Mouse (Mus musculus) lung, adult 2 months (tissue): ENCODE results near the gene Wdr74. TPM values are rescaled to one million over a fixed set of nuclear protein-coding genes. Genes with fewer than 3 reads are reported as not detected.

Source experiments
- DNase-seq: peaks from one replicate; pipeline ENCODE4 v3.0.0; 2022
- H3K4me1 ChIP-seq: fragments of 200-500 bp; 2 replicates; pipeline ENCODE4 v1.6.1; 2011; ENCODE audit warnings: low read length; ENCODE audit not compliant: control insufficient read depth, insufficient read depth
- H3K4me3 ChIP-seq: fragments of 200-500 bp; replicated peaks from 2 replicates; pipeline ENCODE3; 2011; ENCODE audit warnings: low read depth, mild to moderate bottlenecking, control low read depth, low read length; ENCODE audit errors: extremely low read depth
- CTCF ChIP-seq: fragments of 200-500 bp; IDR thresholded peaks from 2 replicates; pipeline ENCODE4 v1.5.1; 2011; ENCODE audit warnings: mild to moderate bottlenecking, low read length, control low read depth; ENCODE audit not compliant: insufficient read depth
- POLR2A ChIP-seq: fragments of 200-500 bp; IDR thresholded peaks from 2 replicates; pipeline ENCODE4 v1.6.1; 2011; ENCODE audit warnings: low read depth, mild to moderate bottlenecking, control low read depth, low read length, borderline replicate concordance; ENCODE audit errors: extremely low read depth
- WGBS: fragments of 180-500 bp; shearing (Covaris S2); methylation state at CpG from one replicate; pipeline ENCODE4 v1.1.7; 2018; 5-methylcytosine and 5-hydroxymethylcytosine counted together
- polyA plus RNA-seq: library from polyadenylated mRNA; depleted of rRNA; stranded (reverse); fragments of >200 nt; gene quantifications from 2 replicates; pipeline ENCODE4 v1.2.3, GENCODE M21; 2012; rRNA removed

The Wdr74 gene
- polyA plus RNA-seq, 1 experiment: 21.3 TPM

DNA sequence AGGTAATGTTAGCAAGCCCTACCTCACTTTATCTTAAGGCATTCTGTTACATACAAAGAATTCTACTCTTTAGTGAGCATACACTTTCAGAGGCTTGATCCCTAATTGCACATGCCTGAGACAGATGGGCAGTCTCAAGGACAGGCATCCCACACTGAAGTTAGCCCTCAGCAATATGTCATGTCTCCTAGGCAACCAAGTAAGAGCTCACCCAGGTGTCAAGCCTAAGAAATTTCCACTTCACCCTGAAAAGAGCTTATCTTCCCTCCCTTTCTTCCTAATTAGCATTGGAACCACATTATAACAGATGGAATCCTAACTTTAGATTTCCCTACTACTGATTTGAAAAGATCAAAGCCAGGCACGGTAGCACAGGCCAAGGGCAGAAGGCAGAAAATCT lies 53.5 kb downstream of the Wdr74 start:
- H3K4me3 ChIP-seq: no peak overlapping the region
- DNase-seq: no peak
- TF ChIP-seq POLR2A (no peak), CTCF (no peak)
- H3K4me1 ChIP-seq: no peaks in the 10 kb centered on the region
- WGBS: 50% methylated on average over 1 of the region's 1 CpGs

DNA sequence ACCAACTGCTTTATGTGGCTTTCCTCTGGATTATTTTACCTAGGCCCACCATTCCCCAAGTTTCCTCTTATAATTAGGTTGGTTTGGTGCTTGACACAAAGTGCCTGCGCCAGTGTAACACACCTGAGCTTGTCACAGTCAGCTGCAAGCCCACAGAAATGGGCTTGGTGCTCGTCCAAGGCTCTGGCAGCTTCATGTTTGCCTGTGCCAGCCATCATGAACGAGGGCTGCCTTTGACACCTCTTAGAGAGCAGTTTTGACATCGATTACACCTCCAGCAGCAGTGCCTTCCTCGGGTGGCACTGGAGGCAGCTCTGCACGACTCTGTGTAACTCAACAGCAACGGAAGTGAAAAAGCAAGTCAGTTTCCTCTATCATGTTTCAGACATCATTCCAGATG lies 54.5 kb downstream of the Wdr74 start:
- no peak for DNase-seq
- TF ChIP-seq POLR2A (no peak), CTCF (no peak)
- Histone ChIP-seq H3K4me1 (no peaks in the 10 kb centered on the region), H3K4me3 (no peak overlapping the region)
- 69% methylated on average over 7 of the region's 7 CpGs for WGBS

Other genes with a start within 250 kb of the Wdr74 start
- gene Slc22a8, start 144.6 kb upstream of the Wdr74 start, polyA plus RNA-seq: 0.07 TPM in 1 of 2 replicates, not detected in the other
- not detected in 2 replicates for gene Slc22a6, start 117.8 kb upstream of the Wdr74 start, polyA plus RNA-seq
- 0.89 and 1.7 TPM in 2 replicates for gene Chrm1, start 72.0 kb upstream of the Wdr74 start, polyA plus RNA-seq
- gene Slc3a2, start 12.5 kb upstream of the Wdr74 start, polyA plus RNA-seq: 263 and 265 TPM in 2 replicates
- not detected in 2 replicates for gene 1700092M07Rik, start 4.9 kb downstream of the Wdr74 start, polyA plus RNA-seq
- gene Stx5a, start 5.6 kb downstream of the Wdr74 start, polyA plus RNA-seq: 79.0 and 88.0 TPM in 2 replicates
- gene Nxf1, start 21.2 kb downstream of the Wdr74 start, polyA plus RNA-seq: 61.4 and 85.3 TPM in 2 replicates
- 188 and 217 TPM in 2 replicates for gene Tmem223, start 35.2 kb downstream of the Wdr74 start, polyA plus RNA-seq
- gene Tmem179b, start 38.6 kb downstream of the Wdr74 start, polyA plus RNA-seq: 88.7 and 103 TPM in 2 replicates
- gene Taf6l, start 50.6 kb downstream of the Wdr74 start, polyA plus RNA-seq: 8.6 and 9.0 TPM in 2 replicates
- gene Polr2g, start 62.8 kb downstream of the Wdr74 start, polyA plus RNA-seq: 26.2 and 42.5 TPM in 2 replicates
- 1.9 and 2.3 TPM in 2 replicates for gene Zbtb3, start 66.7 kb downstream of the Wdr74 start, polyA plus RNA-seq
- 8.5 and 12.8 TPM in 2 replicates for gene Ttc9c, start 83.5 kb downstream of the Wdr74 start, polyA plus RNA-seq
- 25.4 and 28.0 TPM in 2 replicates for gene Hnrnpul2, start 84.2 kb downstream of the Wdr74 start, polyA plus RNA-seq
- not detected in 2 replicates for gene AC129217.1, start 93.9 kb downstream of the Wdr74 start, polyA plus RNA-seq
- gene Bscl2, start 101.6 kb downstream of the Wdr74 start, polyA plus RNA-seq: 140 and 164 TPM in 2 replicates
- gene Gng3, start 103.4 kb downstream of the Wdr74 start, polyA plus RNA-seq: 0.11 and 0.19 TPM in 2 replicates
- 2.1 and 3.4 TPM in 2 replicates for gene Lrrn4cl, start 114.9 kb downstream of the Wdr74 start, polyA plus RNA-seq
- 84.2 and 101 TPM in 2 replicates for gene Ubxn1, start 135.7 kb downstream of the Wdr74 start, polyA plus RNA-seq
- gene Uqcc3, start 145.1 kb downstream of the Wdr74 start, polyA plus RNA-seq: 26.2 and 37.6 TPM in 2 replicates
- 0.58 and 1.7 TPM in 2 replicates for gene Lbhd1, start 147.9 kb downstream of the Wdr74 start, polyA plus RNA-seq
- gene Gm49403, start 148.1 kb downstream of the Wdr74 start, polyA plus RNA-seq: not detected in 2 replicates
- gene 1810009A15Rik, start 153.0 kb downstream of the Wdr74 start, polyA plus RNA-seq: 11.8 and 15.4 TPM in 2 replicates
- not detected in 2 replicates for gene Gm49416, start 153.1 kb downstream of the Wdr74 start, polyA plus RNA-seq
- 18.5 and 22.2 TPM in 2 replicates for gene Ints5, start 157.2 kb downstream of the Wdr74 start, polyA plus RNA-seq
- gene Ganab, start 162.2 kb downstream of the Wdr74 start, polyA plus RNA-seq: 83.8 and 124 TPM in 2 replicates
- 92.3 and 107 TPM in 2 replicates for gene B3gat3, start 184.5 kb downstream of the Wdr74 start, polyA plus RNA-seq
- 11.3 and 14.1 TPM in 2 replicates for gene Rom1, start 193.5 kb downstream of the Wdr74 start, polyA plus RNA-seq
- 50.5 and 65.5 TPM in 2 replicates for gene Eml3, start 193.7 kb downstream of the Wdr74 start, polyA plus RNA-seq
- 20.0 and 26.9 TPM in 2 replicates for gene Mta2, start 206.0 kb downstream of the Wdr74 start, polyA plus RNA-seq
- 14.9 and 17.9 TPM in 2 replicates for gene Tut1, start 218.0 kb downstream of the Wdr74 start, polyA plus RNA-seq
- 121 and 206 TPM in 2 replicates for gene Eef1g, start 231.2 kb downstream of the Wdr74 start, polyA plus RNA-seq